Mouse (Mus musculus) ES-CJ7 (cell line): ENCODE measurements around the gene Sdccag8.
A peak's percentile ranks its signal among the peaks of the same experiment; 100 is the strongest.
"Not testable (repeated sequence)": the region's sequence is repeated elsewhere in the genome, so short reads cannot be mapped to it uniquely, and the experiment has no call there.

ENCODE experiments used
- DNase-seq: peaks from one replicate; pipeline ENCODE4 v3.0.0; 2011; ENCODE audit warnings: low read depth, low spot score

The Sdccag8 gene

GRCm38 (mm10) chr1:176827945-176828485 lies 13.6 kb downstream of the Sdccag8 start:
- no peak for DNase-seq

GRCm38 (mm10) chr1:176828666-176829065 lies 14.2 kb downstream of the Sdccag8 start:
- DNase-seq, result no peak

- no peak for DNase-seq
Observed at GRCm38 (mm10) chr1:176832071-176832470, 17.6 kb downstream of the Sdccag8 start.

- DNase-seq, result no peak
Observed at GRCm38 (mm10) chr1:176832607-176833006, 18.1 kb downstream of the Sdccag8 start.

DNA sequence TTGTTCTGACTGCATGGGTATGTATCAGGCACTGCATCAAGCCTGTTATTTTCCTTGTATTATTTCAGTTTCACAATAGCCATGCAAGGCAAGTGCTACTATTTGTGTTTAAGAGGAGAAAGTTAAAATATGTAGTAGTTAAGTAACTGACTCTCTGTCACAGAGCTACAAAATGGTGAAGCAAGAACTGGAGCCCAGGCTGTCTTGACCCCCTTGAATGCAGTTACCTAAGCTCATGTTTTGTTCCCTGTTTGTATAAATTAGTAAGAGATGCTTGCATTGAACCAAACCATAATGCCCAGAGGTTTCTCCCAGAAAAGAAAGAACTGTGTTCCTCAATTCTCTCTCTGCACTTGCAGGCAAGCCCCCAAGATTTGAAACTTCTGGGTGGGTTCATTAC lies 18.8 kb downstream of the Sdccag8 start:
- no peak for DNase-seq

DNA sequence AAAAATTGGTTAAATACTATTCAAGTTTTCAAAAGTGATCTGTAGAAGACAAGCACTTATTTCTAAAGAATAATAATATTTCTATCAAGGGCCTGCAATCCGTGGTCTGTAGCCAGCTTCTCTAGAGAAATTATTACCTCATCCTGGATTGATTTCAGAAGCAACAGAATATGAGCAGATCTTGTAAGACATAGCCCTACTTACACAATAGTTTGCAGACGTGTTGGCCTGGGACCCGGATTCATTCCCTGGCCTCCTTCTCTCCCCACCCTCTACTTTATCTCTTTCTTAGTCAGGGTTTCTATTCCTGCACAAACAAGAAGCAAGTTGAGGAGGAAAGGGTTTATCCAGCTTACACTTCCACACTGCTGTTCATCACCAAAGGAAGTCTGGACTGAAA lies 19.5 kb downstream of the Sdccag8 start:
- DNase-seq, result no peak

DNA sequence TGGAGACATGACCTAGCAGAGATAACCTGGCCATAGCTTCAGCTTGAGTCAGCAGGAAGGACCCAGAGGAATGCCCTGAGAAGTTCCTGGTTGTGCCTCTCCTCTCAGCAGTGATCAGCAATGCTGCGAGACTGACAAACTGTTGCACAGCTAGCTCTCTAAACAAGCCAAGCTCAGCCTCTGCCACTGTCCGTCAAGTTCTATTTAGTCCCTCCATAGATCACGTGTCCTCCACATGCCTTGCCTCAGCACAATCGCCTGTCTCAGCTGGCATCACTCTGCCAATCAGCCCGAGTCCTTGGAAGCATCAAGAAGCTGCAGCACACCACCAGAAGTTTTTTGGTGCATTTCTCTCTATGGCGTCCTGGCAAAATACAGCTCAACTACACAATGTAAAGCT lies 20.4 kb downstream of the Sdccag8 start:
- no peak for DNase-seq

DNA sequence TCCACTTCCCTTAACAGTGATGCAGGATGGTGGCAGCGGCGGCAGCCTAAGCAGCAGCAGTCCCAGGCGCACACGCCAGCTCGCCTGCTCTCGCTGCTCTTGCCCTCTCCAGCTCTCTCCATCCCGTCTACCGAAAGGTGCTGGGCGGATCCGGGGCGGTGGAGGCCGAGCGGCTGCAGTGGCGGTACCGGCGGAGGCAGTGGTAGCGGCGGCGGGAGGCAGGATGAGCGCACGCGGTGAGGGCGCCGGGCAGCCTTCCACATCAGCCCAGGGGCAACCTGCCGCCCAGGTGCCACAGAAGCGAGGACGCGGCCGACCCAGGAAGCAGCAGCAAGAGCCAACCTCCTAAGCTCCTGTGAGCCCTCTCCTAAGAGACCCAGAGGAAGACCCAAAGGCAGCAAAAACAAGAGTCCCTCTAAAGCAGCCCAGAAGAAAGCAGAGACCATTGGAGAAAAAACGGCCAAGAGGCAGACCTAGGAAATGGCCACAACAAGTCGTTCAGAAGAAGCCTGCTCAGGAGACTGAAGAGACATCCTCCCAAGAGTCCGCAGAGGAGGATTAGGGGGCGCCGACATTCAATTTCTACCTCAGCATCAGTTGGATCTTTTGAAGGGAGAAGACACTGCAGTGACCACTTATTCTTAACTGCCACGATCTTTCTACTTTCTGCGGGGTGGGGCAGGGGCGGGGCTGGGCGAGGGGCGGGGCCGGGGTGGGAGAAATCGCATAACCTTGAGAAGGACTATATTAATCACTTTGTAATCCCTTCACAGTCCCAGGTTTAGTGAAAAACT lies 21.2 kb downstream of the Sdccag8 start:
- peak; percentile 33 for DNase-seq

GRCm38 (mm10) chr1:176836562-176836961 lies 22.1 kb downstream of the Sdccag8 start:
- DNase-seq, result not testable (repeated sequence)

DNA sequence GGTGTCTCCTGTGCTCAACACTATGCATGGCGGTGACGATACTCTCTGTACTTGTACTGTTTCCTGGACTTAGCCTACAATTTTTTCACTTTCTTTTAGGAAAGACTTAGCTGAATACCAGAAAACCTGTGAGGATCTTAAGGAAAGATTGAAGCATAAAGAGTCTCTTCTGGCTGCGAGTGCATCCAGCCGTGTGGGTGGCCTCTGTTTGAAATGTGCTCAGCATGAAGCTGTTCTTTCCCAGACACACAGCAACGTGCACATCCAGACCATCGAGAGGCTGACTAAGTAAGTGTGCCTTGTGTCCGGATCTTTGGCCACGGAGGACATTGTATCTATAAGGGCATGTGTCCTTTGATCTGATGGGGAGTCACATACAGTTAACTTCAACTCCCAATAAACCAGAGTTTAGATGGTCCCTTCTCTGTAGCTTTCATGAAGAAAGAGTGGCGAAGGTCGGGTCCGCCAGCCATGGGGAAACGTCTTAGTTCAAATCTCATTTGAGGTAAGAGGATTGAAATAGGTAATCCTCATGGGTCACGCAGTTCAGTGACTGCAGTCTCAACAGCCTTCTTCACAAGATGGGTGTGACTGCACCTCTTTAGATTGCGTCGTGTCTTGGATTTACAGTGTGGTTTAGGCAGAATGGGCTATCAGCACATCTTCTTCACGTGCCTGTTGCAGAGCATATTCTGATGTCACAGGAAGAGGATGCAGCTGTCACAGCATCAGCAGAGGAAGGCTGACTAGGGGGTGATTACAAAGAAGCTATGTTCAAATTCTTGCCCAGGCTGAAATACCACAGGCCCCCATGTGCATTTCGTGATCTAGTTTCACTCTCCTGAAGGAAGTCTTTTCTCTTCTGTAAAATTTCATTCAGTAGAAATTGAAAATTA lies 30.9 kb downstream of the Sdccag8 start:
- DNase-seq, result no peak

DNA sequence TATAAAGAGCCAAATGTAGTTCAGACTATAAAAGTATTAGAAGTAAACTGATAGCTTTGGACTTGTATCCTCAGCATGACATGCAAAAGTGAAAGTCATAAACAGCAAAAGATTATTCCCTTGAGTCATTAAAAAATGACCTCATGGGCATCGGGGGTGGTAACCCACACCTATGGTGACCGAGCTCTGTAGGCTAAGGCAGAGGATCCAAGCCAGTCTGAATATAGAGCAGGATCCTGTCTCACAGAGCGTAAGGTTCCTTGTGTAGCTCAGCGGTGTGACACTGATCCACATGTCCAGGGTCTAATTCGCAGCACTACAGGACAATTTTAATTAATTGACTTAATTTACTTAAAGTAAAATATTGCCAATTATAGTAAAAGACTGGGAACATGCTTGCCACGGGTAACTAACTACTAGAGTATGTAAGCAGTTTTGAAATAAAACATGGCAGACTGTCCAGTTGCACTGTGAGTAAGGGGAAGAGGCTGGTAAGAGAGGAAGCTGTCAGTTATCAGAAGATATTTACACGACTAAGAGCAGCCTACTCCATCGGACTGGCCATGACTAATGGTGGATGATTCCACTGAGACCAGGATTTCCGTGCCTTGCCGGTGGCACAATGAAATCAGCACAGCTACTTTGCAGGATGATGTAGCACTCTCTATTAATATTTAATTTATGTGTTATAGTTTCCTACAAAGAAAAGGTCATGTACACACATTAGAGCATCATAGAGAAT lies 32.8 kb downstream of the Sdccag8 start:
- DNase-seq, result no peak

GRCm38 (mm10) chr1:176848613-176849290 lies 34.3 kb downstream of the Sdccag8 start:
- DNase-seq, result no peak

DNA sequence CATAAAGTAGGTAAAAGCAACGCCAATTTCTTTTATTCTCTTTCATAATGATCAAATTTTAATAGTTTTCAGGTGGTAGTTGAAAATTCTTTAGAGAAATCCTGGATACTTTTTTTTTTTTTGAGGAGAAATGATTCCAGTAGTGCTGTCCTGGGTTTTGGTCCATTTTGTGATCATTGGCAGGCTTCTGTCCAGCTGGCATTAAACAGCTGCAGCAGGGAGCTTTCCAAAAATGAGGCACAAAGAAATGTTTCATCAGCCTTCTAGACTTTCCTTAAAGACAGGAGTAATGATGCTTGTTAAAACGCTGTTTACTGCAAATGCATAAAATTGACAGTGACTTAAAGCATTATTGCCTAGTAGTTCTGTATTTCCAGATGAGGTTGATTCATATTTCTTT lies 34.9 kb downstream of the Sdccag8 start:
- DNase-seq, result no peak

DNA sequence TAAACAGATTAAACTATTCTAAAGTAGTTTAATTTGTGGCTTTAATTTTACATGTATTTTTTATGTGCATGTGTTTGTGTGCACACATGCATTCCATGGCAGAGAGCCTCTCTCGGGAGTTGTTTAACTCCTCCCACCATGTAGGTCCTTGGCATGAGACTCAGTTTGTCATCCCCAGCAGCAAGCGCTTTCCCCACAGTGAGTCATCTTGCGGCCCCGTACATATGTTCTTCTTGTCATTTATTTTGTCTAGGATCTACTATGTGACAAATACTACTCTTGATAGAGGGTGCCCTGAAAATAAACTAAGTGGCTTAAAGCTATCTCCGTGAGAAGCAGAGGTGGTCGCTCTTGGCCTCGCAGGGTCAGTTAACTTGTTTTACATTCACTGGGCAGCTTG lies 36.9 kb downstream of the Sdccag8 start:
- DNase-seq, result no peak

DNA sequence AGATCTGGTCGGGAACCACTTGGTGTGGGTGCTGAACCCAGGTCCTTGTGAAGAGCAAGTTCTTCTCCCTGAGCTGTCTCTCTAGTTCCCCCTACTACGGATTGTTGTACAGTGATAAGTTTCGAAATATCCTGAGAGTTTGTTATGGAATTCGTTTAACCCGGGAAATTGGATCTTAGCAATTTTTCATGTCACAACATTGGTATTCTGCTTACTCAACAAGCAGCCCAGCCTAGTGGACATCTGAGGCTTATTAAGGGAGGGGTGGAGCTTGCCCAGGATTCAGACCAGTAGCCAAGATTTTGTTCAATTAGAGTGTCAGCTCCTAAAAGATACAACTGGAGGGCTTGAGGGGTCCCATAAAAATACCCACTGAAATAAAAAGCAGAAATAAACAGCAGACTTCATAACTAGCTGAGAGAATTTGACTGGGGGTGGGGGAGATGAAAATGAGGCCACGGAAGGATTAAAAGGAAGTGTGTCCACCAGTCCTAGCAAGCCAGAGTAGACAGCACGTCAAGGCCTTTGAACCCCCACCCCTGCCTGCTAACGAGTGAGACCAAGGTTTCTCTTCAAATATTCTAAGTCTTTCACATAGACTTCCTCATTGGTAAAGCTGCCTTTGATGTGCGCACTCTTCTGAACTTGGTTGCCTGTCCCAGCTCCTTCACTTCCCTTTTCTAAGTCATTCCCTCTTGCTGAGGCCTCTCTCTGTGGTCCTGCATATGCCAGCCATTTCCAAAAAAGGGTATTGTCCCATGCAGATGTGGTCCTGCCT lies 38.5 kb downstream of the Sdccag8 start:
- no peak for DNase-seq

GRCm38 (mm10) chr1:176861981-176862644 lies 47.7 kb downstream of the Sdccag8 start:
- DNase-seq, result peak; percentile 77

DNA sequence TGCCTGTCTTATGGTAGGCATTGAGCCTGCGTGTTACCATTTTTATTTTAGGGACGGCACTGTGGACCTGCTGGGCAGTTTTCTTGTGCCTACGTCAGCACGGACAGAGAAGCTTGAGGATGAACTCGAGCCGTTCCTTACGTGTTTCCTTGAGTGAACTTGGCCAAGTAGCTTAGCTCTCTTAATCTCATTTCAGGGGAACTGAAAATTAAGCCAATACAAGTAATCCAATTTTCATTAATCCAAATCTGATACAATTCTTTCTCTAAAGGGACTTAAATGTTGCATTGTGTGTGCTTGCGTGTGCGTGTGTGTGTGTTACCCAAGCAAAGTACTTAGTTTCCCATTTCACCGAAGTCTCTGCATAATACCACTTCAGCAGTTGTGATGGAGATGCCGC lies 56.0 kb downstream of the Sdccag8 start:
- no peak for DNase-seq

DNA sequence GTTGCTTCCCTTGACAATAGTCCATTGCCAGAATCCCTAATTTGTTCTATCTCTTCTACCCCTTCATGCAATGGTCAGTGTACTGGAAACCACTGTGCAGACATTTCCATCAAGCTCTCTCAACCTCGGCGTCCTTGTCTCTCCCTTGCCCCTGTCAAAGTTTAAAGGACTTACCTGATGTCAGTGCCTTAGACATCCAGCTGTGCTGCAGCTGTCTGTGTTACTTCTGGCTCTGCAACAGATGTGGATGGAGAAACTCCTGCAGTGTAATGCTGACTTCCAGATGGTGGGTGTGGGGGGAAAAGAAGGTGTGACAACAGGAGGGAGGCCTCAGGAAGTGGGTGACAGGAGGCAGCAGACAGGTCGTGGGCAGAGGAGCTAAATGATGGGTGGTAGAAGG lies 57.5 kb downstream of the Sdccag8 start:
- no peak for DNase-seq

DNA sequence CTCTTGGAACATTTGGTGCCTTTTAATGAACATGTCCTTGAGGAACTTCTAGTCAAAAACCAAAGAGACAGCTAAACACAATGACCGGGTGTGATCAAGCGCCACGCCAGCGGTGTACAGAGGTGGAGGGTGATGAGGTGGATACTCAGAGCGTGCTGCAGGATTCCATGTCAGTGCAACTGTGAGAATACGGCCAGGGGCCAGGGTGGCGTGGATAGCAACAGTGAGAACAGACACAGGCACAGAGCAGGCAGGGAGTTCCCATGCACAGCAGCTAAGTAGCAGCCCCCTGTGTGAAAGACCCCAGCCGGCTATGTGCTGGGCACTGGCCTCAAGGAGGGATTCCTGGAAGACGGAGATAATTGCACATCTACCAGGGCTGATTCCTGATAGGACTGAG lies 59.0 kb downstream of the Sdccag8 start:
- DNase-seq, result no peak

- DNase-seq, result no peak
Observed at GRCm38 (mm10) chr1:176874155-176874554, 59.7 kb downstream of the Sdccag8 start.
